Mouse (Mus musculus) stomach, embryonic 14.5 days (tissue): ENCODE results near the gene Mplkip. TPM values are rescaled to one million over a fixed set of nuclear protein-coding genes. Genes with fewer than 3 reads are reported as not detected.

ENCODE experiments used
- ATAC-seq: fragments of 200-750 bp; cut with Nextera tagmentation; 2 replicates; pipeline ENCODE4 v1.8.0; 2017; ENCODE audit warnings: low read depth, moderate TSS enrichment; ENCODE audit not compliant: insufficient number of reproducible peaks, insufficient read depth, low FRiP score
- H3K27ac ChIP-seq: fragments of 300-500 bp; sonication (generic); 2 replicates; pipeline ENCODE4 v1.5.1; 2014; ENCODE audit warnings: mild to moderate bottlenecking, low read length, moderate library complexity, mixed read lengths
- H3K27me3 ChIP-seq: fragments of 300-500 bp; sonication (generic); 2 replicates; pipeline ENCODE4 v1.6.1; 2014; ENCODE audit warnings: low read length, control low read depth, mixed read lengths; ENCODE audit not compliant: control insufficient read depth, insufficient read depth
- H3K36me3 ChIP-seq: fragments of 300-500 bp; sonication (generic); 2 replicates; pipeline ENCODE4 v1.6.1; 2014; ENCODE audit warnings: mild to moderate bottlenecking, control low read depth, low read length, moderate library complexity, mixed read lengths; ENCODE audit not compliant: control insufficient read depth, insufficient read depth
- H3K4me1 ChIP-seq: fragments of 300-500 bp; sonication (generic); 2 replicates; pipeline ENCODE4 v1.6.1; 2014; ENCODE audit warnings: low read length, control low read depth, mixed read lengths; ENCODE audit not compliant: control insufficient read depth, insufficient read depth
- H3K4me2 ChIP-seq: fragments of 300-500 bp; sonication (generic); replicated peaks from 2 replicates; pipeline ENCODE4 v1.6.1; 2014; ENCODE audit warnings: low read depth, low read length, control low read depth
- H3K4me3 ChIP-seq: fragments of 300-500 bp; sonication (generic); 2 replicates; pipeline ENCODE4 v1.5.1; 2014; ENCODE audit warnings: low read depth, low read length, control low read depth
- H3K9ac ChIP-seq: fragments of 300-500 bp; sonication (generic); replicated peaks from 2 replicates; pipeline ENCODE4 v1.6.1; 2014; ENCODE audit warnings: low read depth, mild to moderate bottlenecking, control low read depth, low read length, moderate library complexity, mixed read lengths
- H3K9me3 ChIP-seq: fragments of 300-500 bp; sonication (generic); 2 replicates; pipeline ENCODE4 v1.6.1; 2016; ENCODE audit warnings: low read depth, low read length, control low read depth; ENCODE audit not compliant: control insufficient read depth
- WGBS: fragments of 180-500 bp; shearing (Covaris S2); extraction: QIAGEN DNeasy Blood & Tissue Kit; methylation state at CpG from one replicate; pipeline ENCODE4 v1.1.7; 2014; 5-methylcytosine and 5-hydroxymethylcytosine counted together
- microRNA counts: library from miRNA; unstranded; fragments of <30 nt; microRNA quantifications from one replicate; lab custom pipeline; 2016
- microRNA-seq: library from miRNA; unstranded; fragments of <30 nt; microRNA quantifications from one replicate; pipeline ENCODE4, GENCODE M21; 2016
- polyA plus RNA-seq: library from polyadenylated mRNA; unstranded; fragments of >200 nt; fragmentation: Nextera tagmentation; extraction: Ambion mirVana; gene quantifications from 2 replicates; pipeline ENCODE4 v1.2.1, GENCODE M21; 2014

Gene Mplkip
- polyA plus RNA-seq, 1 experiment from 2014 or later, result 61.0 TPM

GRCm38 (mm10) chr13:17728798-17729197 lies 33.8 kb downstream of the Mplkip start:
- Histone ChIP-seq H3K27ac (no peak overlapping the region), H3K4me2 (no peak overlapping the region), H3K9me3 (no peaks in the 10 kb centered on the region), H3K27me3 (no peaks in the 10 kb centered on the region), H3K9ac (no peak overlapping the region), H3K4me1 (no peaks in the 10 kb centered on the region), H3K4me3 (no peak overlapping the region), H3K36me3 (peaks cover 16% of the 10 kb centered on the region)
- WGBS, result 92% methylated on average over 3 of the region's 3 CpGs
- ATAC-seq, result no peak

MicroRNA genes within 50 kb of the gene (microRNA counts, 519-probe panel; counts per million panel counts)
- microRNA mmu-miR-466i (lab: Ali Mortazavi, UCI), result not detected

Small RNA genes lying within 50 kb of the gene (microRNA-seq; reads per million reads assigned to microRNA genes)
- not detected for gene Mir466i

Other genes starting within 250 kb of the Mplkip start
- gene Sugct, start 361 bp downstream of the Mplkip start, polyA plus RNA-seq, result 4.7 and 5.9 TPM in 2 replicates
- gene Cdk13, start 109.9 kb downstream of the Mplkip start, polyA plus RNA-seq, result 27.5 and 27.8 TPM in 2 replicates
- gene Rala, start 249.0 kb downstream of the Mplkip start, polyA plus RNA-seq, result 101 and 105 TPM in 2 replicates